Mouse (Mus musculus) megakaryocyte, embryonic 14.5 days (primary cell): Measurements from ENCODE around the gene Wbp4.

Experiments used
- FLI1 ChIP-seq: IDR thresholded peaks from 2 replicates; pipeline ENCODE4 v1.6.1; 2012; ENCODE audit warnings: low read length, inconsistent platforms, mixed read lengths
- GATA1 ChIP-seq: IDR thresholded peaks from 3 replicates; pipeline ENCODE4 v1.6.1; 2012; ENCODE audit warnings: mixed read lengths, low read length, inconsistent platforms, borderline replicate concordance

GRCm38 (mm10) chr14:79441441-79441840, 39.9 kb downstream of the Wbp4 start:
- TF ChIP-seq GATA1 (no peak), FLI1 (no peak)
